Mouse (Mus musculus) frontal cortex, postnatal 25 days (tissue): Measurements from ENCODE around the gene Asb1.

Experiments
- DNase-seq, 2 experiments: peaks; one replicate each; pipeline ENCODE4 v3.0.0; 2022; ENCODE audit warnings: low spot score in 2 of 2

The Asb1 gene

DNA sequence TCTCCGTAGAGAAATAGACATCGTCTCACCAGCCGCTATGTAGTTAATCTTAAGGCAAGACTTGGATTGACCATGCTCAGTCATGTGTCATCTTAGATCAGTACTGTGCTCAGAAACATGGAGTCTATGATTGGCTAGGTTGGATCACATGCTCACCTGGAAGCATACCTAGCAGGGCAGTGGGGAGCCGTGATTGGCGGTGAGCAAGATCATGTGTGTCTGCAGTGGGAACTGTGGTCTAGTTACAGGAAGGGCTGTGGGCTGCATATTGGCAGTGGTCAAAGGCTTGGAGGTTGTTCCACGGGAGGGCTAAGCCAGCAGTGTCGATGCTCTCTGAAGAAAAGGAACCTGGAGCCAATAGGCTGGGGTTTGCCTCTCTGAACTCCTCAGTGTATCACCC lies 66.4 kb downstream of the Asb1 start:
- no peak for DNase-seq

DNA sequence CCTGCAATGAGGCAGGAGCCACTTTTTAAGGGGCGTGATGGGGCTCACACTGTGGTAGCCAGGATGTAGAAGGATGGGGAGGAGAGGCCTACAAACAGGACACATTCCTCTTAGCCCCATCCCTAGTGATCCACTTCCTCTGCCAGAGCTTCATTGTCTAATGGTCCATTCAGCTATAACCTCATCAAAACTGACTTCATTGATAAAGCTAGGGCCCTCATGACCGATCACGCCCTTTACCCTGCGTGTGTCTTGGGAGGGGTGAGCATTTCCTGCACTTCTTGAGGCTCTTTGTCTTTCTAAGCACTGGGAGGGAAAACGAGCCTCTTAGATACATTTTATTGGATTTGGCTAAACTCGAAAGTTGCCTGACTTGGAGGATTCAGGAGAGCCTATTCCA lies 66.8 kb downstream of the Asb1 start:
- DNase-seq: no peak
